Mouse (Mus musculus): ENCODE results near the gene Ccdc88c.
A peak's percentile ranks its signal among the peaks of the same experiment; 100 is the strongest.

The Ccdc88c gene

DNA sequence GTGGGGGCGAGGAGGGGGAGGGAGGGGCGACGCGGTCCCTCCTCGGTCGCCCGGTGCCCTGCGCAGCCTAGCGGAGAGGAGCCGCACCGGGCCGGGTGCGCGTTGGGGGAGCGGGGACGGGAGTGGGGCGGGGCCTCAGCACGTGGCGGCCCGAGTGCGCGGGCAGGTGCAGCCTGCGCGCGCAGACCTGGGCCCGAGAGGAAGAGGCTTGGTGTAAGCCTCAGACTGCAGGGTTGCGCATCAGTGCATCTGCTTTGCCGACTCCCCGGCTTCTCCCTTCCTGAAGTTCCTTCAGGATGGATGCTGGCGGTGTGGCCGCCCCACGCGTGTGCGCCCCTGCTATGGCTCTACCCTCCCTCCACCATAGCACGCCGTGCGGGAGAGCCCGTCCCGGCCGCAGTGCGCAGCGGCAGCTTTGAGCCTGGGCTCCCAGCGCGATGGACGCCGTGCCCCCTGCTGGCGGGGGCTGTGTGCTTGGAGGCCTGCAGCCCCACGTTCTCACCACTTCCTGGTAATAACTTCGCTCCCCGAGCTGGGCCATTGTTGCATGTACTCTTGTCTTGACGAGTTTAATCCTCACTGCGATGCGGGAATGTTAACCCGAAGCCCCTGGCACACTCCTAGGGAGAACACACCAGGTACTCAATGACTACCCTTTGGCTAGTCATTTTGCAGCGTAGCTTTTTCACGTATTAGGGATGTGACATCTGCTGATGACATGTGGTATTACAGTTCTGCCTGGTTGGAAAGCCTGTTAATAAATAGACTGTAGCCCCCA, at the start of gene Ccdc88c:
TSS of gene Ccdc88c (minus strand) at position 103 of the 778 bp plus-strand sequence.
- peak; percentile 95 for DNase-seq

DNA sequence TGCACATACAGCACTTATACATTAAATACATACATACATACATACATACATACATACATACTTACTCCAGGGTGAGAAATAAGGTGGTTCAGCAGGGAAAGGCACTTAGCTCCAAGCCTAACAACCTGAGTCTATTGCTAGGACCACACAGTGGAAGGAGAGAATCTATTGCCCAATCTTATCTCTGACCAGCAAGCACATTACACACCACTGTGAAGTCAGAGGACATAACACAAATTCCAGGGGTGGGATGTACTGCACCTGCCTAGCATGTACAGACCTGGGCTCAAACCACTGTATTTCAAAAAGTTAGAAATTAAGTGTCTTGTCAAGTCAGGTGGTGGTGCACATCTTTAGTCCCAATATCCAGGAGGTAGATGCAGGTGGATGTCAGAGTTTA, 49.1 kb upstream of the Ccdc88c start:
- no peak for DNase-seq

DNA sequence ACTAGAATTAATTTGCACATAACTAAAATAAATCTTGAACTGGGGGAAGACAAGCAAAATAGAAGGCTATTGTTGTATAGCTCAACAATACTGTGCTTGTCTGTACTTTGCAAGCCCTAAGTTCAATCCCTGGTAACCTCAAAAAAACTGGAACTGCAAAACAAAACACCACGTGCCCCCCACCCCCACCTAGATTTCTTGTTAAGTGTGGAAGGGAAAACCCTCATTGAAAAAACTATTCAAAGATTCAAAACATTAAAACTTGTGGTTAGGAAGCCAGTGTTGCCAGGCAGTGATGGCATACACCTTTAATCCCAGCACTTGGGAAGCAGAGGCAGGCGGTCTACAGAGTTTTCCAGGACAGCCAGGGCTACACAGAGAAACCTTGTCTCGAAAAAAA, 46.6 kb upstream of the Ccdc88c start:
- no peak for DNase-seq

DNA sequence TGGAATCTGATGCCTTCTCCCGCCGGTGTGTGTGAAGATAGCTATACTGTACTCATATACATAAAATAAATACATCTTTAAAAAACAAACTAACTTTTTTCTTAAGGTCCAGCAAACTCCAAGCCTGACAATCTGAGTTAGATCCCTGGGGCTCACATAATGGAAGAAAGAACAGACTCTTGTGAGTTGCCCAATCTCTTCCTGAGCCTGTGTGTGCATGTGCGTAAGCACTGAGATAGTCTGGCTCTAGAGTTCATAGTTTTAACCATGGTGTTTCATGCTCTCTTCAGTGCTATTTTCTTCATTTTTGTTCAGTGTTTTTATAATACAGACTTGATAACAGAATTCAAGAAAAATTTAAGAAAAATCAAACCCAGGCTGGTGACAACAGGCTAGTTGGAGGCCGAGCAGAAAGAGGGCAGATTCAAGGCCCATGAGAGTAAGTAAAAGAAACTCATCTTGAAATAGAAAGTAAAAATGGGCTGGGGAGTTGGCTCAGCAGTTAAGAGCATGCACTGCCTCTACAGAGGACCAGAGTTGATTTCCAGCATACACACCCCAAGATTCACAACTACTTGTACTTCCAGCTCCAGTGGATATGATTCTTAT, 46.1 kb upstream of the Ccdc88c start:
- DNase-seq: no peak

DNA sequence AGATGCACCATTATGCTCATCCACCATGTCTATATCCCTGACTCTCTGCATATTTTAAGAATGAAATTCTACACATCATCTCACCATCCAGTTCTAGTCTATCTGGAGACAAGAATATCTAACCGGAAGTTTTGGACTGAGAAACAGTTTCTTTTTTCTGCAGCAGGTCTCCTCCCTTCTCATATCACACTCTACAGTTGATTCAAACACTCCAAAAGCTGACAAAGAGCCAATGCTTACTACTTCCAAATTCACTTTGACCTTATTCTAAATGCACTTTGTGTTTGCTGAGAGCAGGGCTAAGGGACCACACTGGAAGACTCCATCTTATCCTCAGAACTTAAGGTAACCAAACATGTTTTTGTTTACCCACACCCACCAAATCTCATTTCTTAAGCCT, 41.0 kb upstream of the Ccdc88c start:
- no peak for DNase-seq

DNA sequence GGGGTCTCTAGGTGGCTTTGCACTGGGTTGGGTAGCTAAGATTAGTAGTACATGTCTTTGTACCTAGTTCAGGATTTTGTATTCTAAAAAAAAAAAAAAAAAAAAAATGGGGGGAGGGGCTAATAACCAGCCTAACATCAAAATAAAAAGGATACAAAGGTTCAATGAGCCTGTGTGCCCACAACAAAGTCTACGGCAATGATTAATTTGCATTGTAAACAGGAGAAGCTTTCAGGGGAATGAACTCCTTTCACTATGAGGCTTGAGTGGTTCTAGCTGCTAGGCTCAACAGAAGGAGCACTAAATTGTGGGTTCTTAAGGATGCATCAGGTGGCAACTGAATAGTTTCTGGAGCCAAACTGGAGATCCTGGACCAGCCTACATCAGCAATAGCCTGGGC, 37.5 kb upstream of the Ccdc88c start:
- DNase-seq: no peak

DNA sequence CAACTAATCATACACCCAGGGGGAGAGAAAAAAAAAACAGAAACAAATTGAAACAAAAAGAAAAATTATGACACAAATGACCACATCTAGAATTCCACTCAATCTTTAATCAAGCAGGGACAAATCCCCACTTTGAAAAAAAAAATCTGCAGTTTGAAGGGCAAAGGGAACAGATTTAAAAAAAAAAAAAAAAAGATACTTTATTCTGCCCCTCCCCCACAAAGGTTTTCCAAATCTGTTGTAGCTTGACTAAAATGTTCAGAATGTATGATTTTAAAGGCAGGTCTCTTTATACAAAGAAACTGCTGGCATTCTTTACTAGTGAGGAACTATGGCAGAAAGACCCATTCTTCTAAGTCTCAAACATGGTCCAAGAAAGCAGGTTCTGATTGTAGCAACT, 11.1 kb upstream of the Ccdc88c start:
- DNase-seq: no peak

DNA sequence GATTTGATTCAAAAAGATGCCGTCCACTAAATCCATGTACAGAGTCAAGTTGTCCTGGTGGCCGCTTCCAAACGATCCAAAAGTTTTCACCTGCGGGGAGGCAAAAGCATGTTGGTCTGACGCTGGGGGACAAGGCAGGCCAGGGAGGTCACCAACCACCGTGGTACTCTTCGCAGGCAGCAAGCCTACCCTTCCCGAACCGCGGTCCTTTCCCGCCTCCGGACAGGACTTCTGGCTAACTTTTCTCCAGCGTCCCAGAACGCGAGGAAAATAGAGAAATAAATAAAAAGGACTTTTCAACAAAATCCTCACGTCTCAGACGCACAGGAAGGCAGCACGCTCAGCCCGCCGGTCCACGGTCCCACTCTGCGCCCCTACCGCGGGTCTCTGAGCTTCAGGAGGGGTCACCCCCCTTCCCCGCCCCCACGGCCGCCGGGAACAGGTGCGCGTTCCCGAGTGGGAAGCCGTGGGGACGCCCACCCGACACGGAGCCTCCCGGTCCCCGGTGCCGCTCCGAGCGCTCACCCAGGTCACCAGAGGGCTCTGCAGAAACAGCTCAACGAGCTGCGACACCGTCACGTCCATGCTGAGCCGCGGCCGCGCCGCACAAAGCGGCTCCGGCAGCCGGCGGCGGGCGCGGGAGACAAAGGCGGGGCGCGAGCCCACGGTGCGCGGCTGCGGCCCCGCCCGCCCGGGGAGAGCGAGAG, 456 bp downstream of the Ccdc88c start:
- DNase-seq: no peak

DNA sequence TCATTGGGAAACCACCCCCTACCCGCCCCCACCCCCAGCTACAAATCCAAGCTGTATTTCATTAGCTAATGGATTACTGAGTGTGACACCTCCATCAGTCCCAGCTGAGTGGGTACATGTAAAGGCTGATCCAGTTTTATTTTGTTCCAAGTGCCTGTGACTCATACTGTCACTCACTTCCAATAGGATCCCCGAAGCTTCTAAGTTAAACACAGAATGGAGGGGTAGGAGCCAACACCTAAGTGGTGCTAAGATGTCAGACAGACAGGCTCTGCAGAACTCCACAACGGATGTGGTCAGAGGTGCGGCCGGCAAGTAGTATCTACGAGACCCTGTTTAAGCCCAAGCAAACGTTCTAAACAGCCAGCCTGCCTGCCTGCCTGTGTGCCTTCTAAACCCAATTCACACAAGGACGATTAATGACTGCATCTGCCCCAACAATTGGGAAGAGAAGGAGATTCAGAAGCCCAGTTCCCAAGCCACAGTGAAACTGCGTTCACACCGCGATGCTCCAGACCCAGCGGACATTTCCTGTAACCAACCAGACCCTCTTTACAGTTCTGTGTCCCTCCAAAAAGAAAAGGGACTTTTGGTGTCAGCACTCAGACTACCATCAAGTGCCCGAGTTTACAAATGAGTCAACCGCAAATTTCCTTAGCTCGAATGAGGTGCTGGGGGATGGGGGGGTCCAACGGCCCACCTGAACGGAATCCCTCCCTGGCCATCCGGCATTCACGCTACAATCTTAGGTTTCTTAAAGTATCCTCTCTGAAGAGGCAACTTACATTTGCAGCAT, 1.2 kb downstream of the Ccdc88c start:
- peak; percentile 60 for DNase-seq

DNA sequence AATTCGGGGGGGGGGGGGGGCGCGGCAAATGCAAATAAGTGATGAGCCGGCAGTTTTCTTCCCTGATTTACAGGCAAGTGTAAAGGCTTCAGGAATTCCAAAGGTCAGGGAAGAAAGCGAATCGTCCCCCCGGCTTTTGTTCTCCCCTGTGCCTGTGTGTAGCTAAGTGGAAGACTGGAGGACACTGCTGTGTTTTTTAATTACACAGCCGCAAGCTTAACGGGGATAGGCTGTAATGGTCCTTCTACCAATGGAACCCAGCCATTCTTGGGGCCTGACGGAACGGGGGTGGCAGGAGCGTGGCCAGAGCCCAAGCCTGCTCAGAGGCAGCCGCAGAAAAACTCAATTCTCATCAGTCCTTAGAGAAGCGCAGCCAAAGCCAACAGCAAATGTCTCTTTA, 1.9 kb downstream of the Ccdc88c start:
- DNase-seq: no peak

DNA sequence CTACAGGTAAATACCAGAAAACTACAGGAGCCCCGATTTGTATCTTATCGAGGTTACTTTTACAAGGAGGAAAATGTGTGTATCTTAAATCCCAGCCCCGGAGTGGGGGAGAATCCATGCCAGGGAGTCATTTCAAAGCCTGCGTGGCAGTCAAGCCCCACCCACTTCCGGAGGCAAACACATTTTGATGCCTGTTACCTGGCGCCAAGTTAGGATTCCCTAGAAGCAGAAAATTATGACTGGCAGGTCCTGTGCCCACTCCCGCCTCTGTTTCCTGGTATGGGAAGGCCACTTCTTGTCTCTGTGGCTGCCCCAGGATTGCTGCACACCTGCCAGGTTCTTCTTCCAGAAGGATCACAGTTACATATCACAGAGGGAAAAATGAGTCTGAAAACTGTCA, 2.3 kb downstream of the Ccdc88c start:
- no peak for DNase-seq

DNA sequence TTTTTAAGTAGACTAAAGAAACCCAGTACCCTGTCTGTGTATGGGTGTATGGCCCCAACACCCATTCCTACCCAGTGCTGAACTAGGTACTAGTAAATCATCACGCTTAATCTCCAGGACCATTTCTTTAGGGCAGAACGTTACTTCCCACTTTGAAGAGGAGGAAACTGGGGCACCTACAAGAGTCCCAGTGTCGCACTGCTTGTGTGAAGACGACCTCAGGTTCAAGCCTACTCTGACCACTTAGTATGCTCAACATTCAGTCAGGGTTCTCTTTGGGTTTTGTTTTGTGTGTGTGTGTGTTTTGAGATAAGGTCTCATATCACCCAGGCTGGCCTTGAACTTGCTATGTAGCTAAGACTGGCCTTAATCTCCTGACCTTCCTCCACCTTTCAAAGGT, 2.8 kb downstream of the Ccdc88c start:
- no peak for DNase-seq

DNA sequence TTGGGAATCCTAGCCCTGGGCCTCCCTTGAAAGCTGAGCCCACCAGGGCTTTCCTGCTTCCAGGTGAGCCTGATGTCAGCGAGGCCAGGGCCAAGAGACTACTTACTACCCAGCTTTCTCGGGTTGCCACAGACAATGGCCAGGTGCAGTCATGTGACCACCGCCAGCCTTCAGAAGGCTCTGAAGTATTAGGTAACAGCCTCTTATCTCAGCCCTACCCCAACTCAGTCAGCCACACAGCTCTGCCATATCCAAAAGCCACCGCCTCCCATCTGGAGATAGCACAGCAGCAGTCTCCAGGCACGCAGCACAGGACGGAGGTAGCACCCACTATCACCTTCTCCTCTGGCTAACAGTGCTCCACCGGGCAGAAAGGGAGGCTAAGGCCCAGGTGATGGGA, 3.5 kb downstream of the Ccdc88c start:
- no peak for DNase-seq

DNA sequence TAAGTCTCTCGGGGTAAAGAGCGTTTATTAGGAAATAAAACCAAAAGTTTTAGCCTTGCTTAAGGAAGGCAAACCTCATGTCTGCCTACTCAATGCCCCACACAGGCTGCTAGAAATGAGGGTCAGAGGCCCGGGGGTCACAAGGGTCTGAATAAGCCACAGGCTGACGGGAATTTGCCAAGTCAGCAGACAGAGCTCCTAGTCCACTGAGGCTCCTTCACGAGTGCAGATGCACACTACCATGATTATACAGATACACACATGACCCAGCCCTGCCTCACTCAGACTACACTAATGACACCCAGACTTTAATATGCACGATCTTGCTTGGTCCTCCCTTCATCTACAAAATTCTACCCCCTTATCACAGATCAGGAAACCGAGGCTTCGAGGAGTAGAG, 4.0 kb downstream of the Ccdc88c start:
- DNase-seq: no peak

DNA sequence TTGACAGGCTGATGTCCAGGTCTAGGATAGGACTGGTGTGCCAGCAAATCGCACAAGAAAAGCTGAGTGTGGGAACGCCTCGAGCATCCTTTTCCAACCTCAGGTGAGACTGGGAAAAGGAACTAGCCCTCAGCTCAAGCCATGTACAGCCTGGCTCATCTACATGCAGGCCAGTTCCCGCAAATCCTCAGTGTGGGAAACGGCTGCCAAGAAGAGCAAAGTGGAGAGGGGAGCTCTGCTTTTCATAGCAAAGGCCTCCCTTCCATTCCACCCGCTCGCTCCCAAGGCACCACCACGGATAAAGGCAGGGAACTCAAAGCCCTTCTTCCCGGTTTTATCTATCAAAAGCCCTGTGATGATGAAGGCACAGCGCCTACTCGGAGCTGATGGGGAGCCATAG, 5.7 kb downstream of the Ccdc88c start:
- no peak for DNase-seq

DNA sequence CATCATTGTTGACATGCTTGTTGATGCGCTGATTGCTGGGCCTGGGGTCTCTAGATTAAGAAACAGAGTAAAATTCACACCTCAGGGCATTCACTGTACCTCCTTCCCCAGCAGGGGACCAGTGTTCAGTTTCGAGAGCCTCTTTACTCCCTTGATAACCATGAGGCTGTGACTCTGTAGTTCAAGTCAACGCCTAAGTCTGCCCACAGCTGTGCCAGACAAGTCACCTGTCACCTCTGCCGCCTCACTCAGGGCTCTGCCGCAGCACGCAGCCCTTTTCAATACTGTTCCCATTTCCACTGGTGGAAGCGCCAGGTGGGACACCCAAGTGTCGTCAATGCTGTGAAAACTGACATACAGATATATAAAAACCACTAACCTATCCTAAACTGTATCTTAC, 6.5 kb downstream of the Ccdc88c start:
- no peak for DNase-seq

DNA sequence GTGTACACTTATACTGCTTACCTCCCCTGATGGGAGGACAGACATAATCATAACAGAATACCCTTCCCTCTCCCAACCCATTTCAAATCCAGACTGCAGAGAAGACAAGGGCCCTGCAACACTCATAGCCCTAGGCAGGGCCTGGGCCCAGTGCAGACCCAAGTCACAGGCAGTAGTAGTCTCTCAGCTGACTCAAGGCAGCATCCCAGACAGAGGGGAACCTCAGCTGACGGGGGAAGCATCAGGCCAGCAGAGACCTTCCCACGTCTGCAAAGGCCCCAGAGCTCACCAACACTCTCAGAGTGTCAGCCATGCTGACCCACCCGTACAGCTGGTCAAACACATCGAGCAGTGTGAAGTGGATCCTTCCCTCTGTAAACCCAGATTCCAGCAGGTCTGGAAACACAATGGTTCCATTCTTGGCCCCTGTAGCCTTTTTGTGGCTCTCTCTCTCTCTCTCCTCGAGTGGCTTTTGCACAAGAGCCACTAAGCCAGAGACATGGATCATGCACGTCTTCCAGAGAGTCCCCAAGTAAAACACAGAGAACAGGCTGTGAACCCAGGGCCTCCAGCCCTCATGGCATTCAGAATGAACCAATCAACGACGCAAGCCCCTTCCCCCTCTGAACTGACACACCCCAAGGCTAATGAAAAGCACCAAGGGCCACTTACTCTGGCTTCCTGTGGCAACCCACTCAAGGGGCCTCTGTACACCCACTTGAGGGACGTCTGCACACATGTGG, 7.2 kb downstream of the Ccdc88c start:
- no peak for DNase-seq

DNA sequence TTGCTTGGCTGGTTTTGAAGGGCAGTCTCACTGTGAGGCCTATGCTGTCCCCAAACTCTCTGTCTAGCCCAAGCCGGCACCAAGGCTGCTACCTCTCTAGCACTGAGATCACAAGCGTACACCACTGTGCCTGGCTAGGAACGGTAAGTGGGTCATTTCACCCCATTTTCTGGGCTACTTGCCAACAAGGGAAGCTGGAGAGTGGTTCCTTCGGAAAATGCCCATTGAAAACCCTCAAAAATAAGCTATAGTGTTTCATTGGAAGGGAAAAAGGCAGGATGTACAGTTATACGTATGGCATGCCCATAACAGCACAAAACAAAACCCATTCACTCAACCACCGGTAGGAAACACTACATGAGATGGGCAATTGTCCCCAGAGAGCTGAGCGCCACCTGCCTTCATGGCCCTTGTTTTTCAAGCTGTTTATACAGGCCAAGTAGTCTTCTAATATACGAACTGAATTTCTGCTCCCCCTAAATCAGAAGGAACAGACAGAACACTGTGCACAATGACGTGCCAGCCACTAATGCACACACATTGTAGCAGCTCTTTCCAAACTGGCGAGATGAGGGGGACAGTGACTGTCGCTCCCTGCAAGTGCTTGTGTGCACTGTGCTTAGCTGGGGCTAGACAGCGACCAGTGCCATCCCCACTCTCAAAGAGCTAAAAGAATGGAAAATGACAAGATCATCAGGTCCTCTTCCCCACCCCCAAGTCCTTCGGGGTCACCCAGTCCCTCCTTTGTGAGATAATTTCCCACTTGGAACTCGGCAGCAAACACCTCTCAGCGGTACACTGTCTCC, 8.4 kb downstream of the Ccdc88c start:
- no peak for DNase-seq

DNA sequence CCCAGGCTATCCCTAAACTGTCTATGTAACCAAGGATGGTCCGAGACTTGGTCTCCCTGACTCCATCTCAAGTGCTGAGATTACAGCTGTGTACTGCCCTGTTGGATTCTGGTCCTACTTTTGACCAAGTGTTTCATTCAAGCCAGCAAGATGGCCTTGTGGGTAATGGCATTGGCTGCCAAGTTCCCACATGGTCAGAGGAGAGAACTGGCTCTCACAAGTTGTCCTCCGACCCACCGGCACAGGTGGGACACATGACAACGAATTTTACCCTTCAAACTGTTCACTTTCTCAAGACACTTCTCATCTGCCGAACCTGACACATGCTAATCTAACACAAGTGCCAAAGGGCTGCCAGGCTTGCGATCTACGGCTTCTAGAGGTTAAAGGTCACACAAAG, 9.4 kb downstream of the Ccdc88c start:
- DNase-seq: no peak

DNA sequence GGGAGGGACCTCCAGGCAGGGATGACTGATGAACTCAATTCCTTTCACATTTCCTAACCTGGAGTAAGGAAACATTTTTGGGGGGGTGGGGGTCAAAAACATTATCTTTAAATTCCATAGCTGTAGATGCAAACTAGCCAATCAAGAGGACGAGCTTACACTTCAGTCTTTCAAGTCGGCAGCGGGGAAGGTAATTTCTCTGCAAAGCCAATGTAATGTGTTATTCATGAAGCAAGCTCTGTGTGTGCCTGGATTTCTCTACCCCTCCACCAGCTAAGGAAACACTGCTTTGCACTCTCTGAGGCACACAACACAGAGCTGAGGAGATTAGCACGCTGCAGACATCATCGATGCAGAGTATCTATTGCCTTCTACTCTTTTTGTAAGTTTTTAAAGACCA, 9.8 kb downstream of the Ccdc88c start:
- no peak for DNase-seq

DNA sequence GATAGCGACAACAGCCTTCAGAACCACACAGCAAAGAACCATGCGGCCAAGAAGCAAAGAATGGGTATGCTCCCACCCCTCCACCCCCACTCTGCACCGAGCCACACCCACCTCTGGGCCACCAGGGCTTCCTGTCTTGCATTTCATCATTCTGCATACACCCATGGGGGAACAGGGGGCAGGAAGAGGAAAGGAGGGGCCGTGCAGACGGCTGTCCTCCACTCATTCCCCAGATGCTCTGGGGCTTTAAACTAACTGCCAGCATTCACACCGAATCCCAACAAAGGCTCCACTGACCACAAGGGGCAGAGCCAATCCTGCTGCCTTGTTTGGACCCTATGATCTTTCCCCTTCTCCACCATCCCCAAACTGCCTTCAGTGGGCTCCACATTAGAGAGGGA, 10.9 kb downstream of the Ccdc88c start:
- DNase-seq: peak; percentile 84

DNA sequence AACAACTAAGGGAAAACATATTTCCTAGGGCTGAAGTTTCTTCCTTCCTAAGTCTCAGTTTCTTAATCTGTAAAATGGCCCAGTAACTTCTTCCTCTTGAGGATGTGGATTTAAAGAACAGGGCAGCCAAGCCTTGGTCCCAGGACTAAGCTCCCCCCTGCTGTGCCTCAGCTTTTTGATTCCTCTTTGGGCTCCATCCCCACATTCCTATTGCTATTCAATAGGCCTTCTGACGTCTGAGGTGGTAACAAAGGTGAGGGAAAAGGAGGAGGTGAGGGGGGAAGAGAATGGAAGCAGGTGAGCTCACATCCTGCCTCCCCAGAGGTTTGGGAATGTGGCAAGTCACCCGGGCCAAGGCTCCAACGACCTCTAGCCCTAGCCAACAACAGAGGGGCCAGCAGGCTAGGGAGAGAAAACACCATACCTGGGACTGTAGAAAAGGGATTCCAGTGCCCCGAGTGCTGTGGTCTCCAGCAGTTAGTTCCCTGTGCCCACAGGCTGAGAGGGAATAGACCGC, 12.4 kb downstream of the Ccdc88c start:
- DNase-seq: no peak

All from thymus, postnatal 25 days (tissue).